Mouse (Mus musculus) kidney, postnatal 4 days (tissue): ENCODE results near the gene Vmn2r73.

Experiments used
- DNase-seq, 2 experiments: peaks; one replicate each; pipeline ENCODE4 v3.0.0; 2021; ENCODE audit warnings: mixed read lengths in 2 of 2

Vmn2r73 gene

DNA sequence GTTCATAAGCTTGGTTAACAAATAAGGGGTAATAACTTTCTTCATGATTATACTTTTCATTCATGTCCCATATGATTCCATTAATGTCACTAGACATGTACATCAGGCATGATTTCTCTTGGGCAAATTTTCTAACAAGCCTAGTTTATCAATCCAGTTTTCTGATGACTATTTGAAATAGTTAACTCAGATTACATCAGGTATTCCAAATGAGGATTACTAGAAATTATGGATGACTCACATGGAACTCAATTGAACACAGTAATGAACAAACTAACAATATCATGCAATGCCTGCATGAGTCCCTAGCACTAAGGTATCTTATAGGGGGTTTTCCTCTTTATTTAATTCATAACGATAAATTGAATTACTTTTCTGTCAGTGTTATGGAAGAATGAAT is at the start of gene Vmn2r73:
Vmn2r73 (minus strand) TSS at position 101 of the 400 bp plus-strand sequence.
- no peak for DNase-seq

DNA sequence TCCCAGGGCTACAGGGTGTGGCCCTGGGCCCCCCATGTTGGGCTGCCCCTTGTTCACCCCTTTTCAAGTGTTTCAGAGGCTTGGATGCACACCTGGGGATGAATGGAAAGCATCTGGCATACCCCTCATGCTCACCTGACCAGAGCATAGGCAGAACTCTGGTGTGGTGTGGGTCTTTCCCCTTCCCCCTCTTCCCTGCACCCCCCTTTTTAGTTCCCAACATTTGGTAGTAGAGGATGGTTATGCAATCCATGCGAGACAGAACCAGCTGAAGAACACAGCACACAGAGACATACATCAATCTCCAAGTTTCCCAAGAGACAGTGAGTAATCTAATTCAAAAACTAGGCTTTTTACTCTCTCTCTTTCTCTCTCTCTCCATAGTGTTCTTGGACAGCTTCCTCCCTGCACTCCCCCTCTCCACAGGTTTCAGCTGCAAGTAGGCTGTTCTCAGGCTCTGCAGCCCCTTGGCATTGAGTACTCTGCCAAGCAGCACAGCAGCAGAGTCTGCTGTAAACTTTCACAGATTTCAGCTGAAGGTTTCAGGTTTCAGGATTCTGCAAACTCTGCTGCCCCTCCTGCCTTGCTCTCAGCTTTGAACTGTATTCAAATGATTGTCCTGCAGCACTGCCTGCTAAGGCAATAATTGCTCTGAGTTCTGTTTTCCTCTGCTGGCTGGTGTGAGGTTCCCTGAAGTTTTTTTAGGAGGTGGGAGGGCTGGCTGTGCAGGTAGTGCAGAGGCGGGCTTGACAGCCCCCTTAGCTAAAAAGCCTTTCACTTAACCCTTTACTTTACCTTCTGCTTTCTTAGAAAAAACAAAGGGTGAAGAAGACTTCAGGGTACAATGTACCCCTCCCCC is 35.7 kb downstream of the Vmn2r73 start:
- DNase-seq, result no peak

DNA sequence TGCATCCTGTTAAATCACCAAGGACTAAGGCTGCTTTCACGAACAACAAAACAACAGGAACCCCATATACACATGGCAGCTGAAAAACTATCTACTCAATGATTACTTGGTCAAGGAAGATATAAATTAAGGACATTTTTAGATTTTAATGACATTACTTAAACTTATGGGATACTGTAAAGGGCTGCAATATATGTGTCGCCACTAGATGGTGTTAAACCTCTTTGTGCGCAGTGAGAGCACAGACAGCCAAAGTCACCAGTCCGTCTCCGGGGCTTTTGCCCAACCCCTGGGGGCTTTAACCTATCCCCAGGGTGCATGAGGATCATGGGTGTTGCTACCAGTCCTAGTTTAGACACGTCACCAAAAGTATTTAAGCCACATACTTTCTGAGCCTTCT is 58.0 kb downstream of the Vmn2r73 start:
- peak; percentile 1 to 2 for DNase-seq
